In the genomic region with DNA sequence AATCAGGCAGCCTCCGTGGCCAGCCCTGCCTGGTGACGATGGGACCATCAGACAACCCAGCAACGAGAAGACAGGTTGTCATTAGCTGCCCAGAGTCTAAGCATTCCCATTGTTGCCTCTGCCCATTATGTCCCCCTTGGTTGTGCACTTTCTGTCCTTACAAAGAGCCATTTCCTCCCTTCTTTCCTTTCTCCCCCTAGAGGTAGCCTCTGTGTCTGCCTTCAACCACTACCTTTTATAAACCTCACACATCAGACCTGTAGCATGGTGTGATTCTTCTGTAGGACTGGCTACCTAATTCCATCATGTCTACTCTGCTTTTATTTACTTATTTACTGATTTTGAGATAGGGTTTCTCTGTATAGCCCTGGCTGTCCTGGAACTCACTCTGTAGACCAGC, we compare ENCODE assay signal across 20 mouse cellular contexts. TPM values are rescaled to one million over a fixed set of nuclear protein-coding genes. Genes with fewer than 3 reads are reported as not detected.
DNase-seq lines count a peak whose midpoint lies in the region; ATAC-seq and TF ChIP-seq lines count a peak whose summit lies in the region.
"Had no signal": no experiment of that assay in that cellular context is flagged by ENCODE, and none has a peak within 500 bp of the region (broad histone marks: within the 10 kb centered on the region; RNA-seq: fewer than 3 reads in every experiment).

No protein-coding gene starts in this region.

- H3K9ac ChIP-seq in liver, embryonic 14.5 days (replicated peaks) = no peak overlapping the region
- H3K9ac ChIP-seq: forebrain, embryonic 13.5 days; hindbrain, embryonic 13.5 days; limb, embryonic 15.5 days had no signal

- H3K27me3 ChIP-seq in liver, embryonic 14.5 days (ENCODE audit: control insufficient read depth, insufficient read depth, low read length) = no peaks in the 10 kb centered on the region
- H3K27me3 ChIP-seq: forebrain, embryonic 13.5 days; hindbrain, embryonic 13.5 days; limb, embryonic 15.5 days had no signal

- ATAC-seq in CD4-positive, CD25-positive, alpha-beta regulatory T cell, adult 4 months = no peak
- no peak for ATAC-seq in liver, embryonic 14.5 days (ENCODE audit: insufficient read depth)
- 0 out of 2 replicates have a peak, but pooled peaks have one; percentile 61 for ATAC-seq in common myeloid progenitor, adult 5-6 weeks (replicated peaks; ENCODE audit: low read depth, poor library complexity, severe bottlenecking)
- 0 out of 2 replicates have a peak, but pooled peaks have one; percentile 59 for ATAC-seq in megakaryocyte-erythroid progenitor cell, adult 5-6 weeks (replicated peaks; ENCODE audit: low FRiP score, low TSS enrichment, poor library complexity, severe bottlenecking)
- ATAC-seq: forebrain, embryonic 13.5 days; intestine, embryonic 16.5 days had no signal

- TF ChIP-seq EP300 in liver, embryonic 14.5 days (IDR thresholded peaks at IDR 0.05; ENCODE audit: low read depth) = no peak

- DNase-seq in CD4-positive, CD25-positive, alpha-beta regulatory T cell, adult 2 months (ENCODE audit: low read depth, low spot score) = peak; percentile 20
- DNase-seq in liver, embryonic 14.5 days (ENCODE audit: low read depth in 3 of 3, low spot score in 3 of 3) = no peak
- no peak for DNase-seq in liver
- no peak for DNase-seq in frontal cortex, postnatal 10 days (ENCODE audit: low spot score in 2 of 2)
- DNase-seq in heart, adult 9 months (ENCODE audit: low spot score in 2 of 2) = no peak
- DNase-seq: adrenal gland, postnatal 10 days; cerebellum, adult 9-10 months; gastrocnemius, postnatal 14 days; layer of hippocampus, postnatal 36 days; lung, adult 2 months; right cerebral cortex, adult 18-20 months; thymus, postnatal 36 days had no signal

- H3K4me2 ChIP-seq in liver, embryonic 14.5 days (ENCODE audit: low read depth) = no peak overlapping the region
- H3K4me2 ChIP-seq: forebrain, embryonic 13.5 days; heart, embryonic 11.5 days; hindbrain, embryonic 13.5 days; limb, embryonic 15.5 days had no signal

- no peak overlapping the region for H3K4me3 ChIP-seq in liver, embryonic 14.5 days (ENCODE audit: insufficient read depth in 1 of 2, low read depth in 2 of 2, low read length in 2 of 2)
- H3K4me3 ChIP-seq: forebrain, embryonic 13.5 days; hindbrain, embryonic 13.5 days; limb, embryonic 15.5 days had no signal

- no peak overlapping the region for H3K27ac ChIP-seq in liver, embryonic 14.5 days
- H3K27ac ChIP-seq: forebrain, embryonic 13.5 days; hindbrain, embryonic 13.5 days; limb, embryonic 15.5 days had no signal

- TF ChIP-seq CTCF in liver, embryonic 14.5 days (IDR thresholded peaks at IDR 0.05; ENCODE audit: low read depth) = peak; percentile 8; the same call in 1 of the 2 replicates

- WGBS in liver, embryonic 14.5 days (ENCODE audit: insufficient replicate concordance) = 30% methylated on average over 3 of the region's 3 CpGs

- H3K9me3 ChIP-seq in liver, embryonic 14.5 days (ENCODE audit: control insufficient read depth, low read length) = no peaks in the 10 kb centered on the region
- H3K9me3 ChIP-seq: forebrain, embryonic 13.5 days; hindbrain, embryonic 13.5 days; limb, embryonic 15.5 days had no signal

- H3K36me3 ChIP-seq in liver, embryonic 14.5 days (replicated peaks; ENCODE audit: control insufficient read depth, insufficient read depth, low read depth) = no peaks in the 10 kb centered on the region
- H3K36me3 ChIP-seq: hindbrain, embryonic 13.5 days had no signal

- no peaks in the 10 kb centered on the region for H3K4me1 ChIP-seq in liver, embryonic 14.5 days (replicated peaks; ENCODE audit: control insufficient read depth in 2 of 2, insufficient read depth in 2 of 2, low read length in 1 of 2)
- H3K4me1 ChIP-seq: forebrain, embryonic 13.5 days; hindbrain, embryonic 13.5 days; limb, embryonic 15.5 days had no signal

RNA-seq across cellular contexts. Expression of a gene that starts 11.4 kb away (rescaled TPM):
- polyA plus RNA-seq in CD4-positive, CD25-positive, alpha-beta regulatory T cell, adult 4 months (2017; shearing (Covaris generic)) = 10 to 100 TPM; 69.2 to 70.3 TPM
- 44.4 and 59.9 TPM in 2 replicates for polyA plus RNA-seq in liver, embryonic 14.5 days (2012; rRNA removed)
- polyA plus RNA-seq in liver, embryonic 14.5 days (2014; fragmentation: Nextera tagmentation; extraction: Ambion mirVana) = 107 and 108 TPM in 2 replicates
- 73.2 and 87.5 TPM in 2 replicates for total RNA-seq in common myeloid progenitor, adult 5-6 weeks (2017)
- 162 and 225 TPM in 2 replicates for total RNA-seq in megakaryocyte-erythroid progenitor cell, adult 5-6 weeks (2014; fragmentation: Nextera tagmentation)
- 72.2 and 78.6 TPM in 2 replicates for total RNA-seq in megakaryocyte-erythroid progenitor cell, adult 5-6 weeks (2017)

RNA-seq across cellular contexts. Expression of a gene that starts 23.9 kb away (rescaled TPM):
- 10 to 100 TPM; 17.8 to 24.6 TPM for polyA plus RNA-seq in CD4-positive, CD25-positive, alpha-beta regulatory T cell, adult 4 months (2017; shearing (Covaris generic))
- polyA plus RNA-seq in liver, embryonic 14.5 days (2012; rRNA removed) = 2.9 and 3.4 TPM in 2 replicates
- polyA plus RNA-seq in liver, embryonic 14.5 days (2014; fragmentation: Nextera tagmentation; extraction: Ambion mirVana) = 1.8 TPM in 2 replicates
- total RNA-seq in common myeloid progenitor, adult 5-6 weeks (2017) = 14.8 and 16.5 TPM in 2 replicates
- 4.6 and 9.4 TPM in 2 replicates for total RNA-seq in megakaryocyte-erythroid progenitor cell, adult 5-6 weeks (2014; fragmentation: Nextera tagmentation)
- 7.8 and 12.8 TPM in 2 replicates for total RNA-seq in megakaryocyte-erythroid progenitor cell, adult 5-6 weeks (2017)

Comparison
In these comparisons a context has a peak if more than half of its experiments do, and no peak if none do; other contexts are left out.
1. ATAC-seq: peak in common myeloid progenitor, adult 5-6 weeks (single experiment) and megakaryocyte-erythroid progenitor cell, adult 5-6 weeks (single experiment); none in CD4-positive, CD25-positive, alpha-beta regulatory T cell, adult 4 months (single experiment) and liver, embryonic 14.5 days (single experiment).